Mouse (Mus musculus): ENCODE measurements at regions not wholly inside any gene's neighbourhood (a gene's known extent, or its start where the extent isn't known, plus 50 kb on each side); places are given as distances from the start of the nearest gene placed in this dataset.

DNA sequence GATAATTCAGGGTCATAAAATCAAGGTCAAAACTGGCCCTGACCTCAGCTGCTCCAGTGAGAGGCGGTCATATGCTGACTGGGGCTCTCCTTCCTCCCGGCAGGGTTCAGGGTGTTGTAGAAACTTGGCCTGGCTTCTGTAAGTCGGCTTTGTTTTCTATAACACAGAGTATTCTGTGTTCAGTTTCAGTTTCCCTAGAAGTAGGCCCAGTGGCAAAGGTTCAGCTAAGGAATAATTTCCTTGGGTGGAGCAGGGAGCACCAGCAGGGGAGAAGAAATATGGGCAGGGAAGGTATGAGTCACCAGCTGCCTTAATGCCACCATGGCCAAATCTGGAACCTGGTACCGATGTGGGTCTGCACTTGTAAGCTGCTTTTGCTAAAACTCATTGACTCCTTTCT is 153.5 kb downstream of the Hibadh start:
- Histone ChIP-seq H3K9me3 (replicated peaks) (no peaks in the 10 kb centered on the region), H3K9ac (no peak overlapping the region), H3K36me3 (no peaks in the 10 kb centered on the region), H3K27me3 (no peaks in the 10 kb centered on the region), H3K4me1 (replicated peaks) (peaks cover 12% of the 10 kb centered on the region), H3K4me3 (no peak overlapping the region), H3K4me2 (no peak overlapping the region), H3K27ac (peak overlapping the region; percentile 41; the same call in 1 of the 2 replicates)
- 48% methylated on average over 4 of the region's 4 CpGs for WGBS
- no peak for ATAC-seq (replicated peaks; ENCODE audit: insufficient number of reproducible peaks, insufficient read depth, low FRiP score, low read depth)

DNA sequence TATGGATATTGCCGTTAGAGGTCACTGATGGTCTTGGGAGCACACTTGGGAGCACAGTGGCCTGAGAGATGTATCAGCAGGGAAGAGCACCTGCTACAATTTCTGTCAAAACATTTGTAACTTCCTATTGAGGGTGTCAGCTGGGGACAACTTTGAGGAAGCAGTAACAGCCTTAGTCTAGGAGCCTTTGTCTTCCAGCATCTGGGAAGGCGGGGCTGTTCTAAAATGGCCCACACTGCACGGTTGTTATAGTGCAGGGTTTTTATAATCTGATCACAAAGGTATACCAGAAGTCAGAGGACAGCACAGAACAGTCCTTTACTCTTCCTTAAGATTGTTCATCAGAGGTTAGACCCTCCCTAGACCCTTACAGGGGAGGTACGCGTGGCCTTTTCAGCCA is 152.3 kb downstream of the Hibadh start:
- Histone ChIP-seq H3K9me3 (replicated peaks) (no peaks in the 10 kb centered on the region), H3K9ac (no peak overlapping the region), H3K4me3 (no peak overlapping the region), H3K27ac (no peak overlapping the region), H3K27me3 (no peaks in the 10 kb centered on the region), H3K36me3 (no peaks in the 10 kb centered on the region), H3K4me1 (replicated peaks) (peaks cover 9% of the 10 kb centered on the region; the same call in 1 of the 2 replicates), H3K4me2 (no peak overlapping the region)
- no peak for ATAC-seq (replicated peaks; ENCODE audit: insufficient number of reproducible peaks, insufficient read depth, low FRiP score, low read depth)
- WGBS = 91% methylated on average over 5 of the region's 5 CpGs

- Histone ChIP-seq H3K27me3 (no peaks in the 10 kb centered on the region), H3K9ac (no peak overlapping the region), H3K27ac (no peak overlapping the region), H3K4me1 (replicated peaks) (peaks cover 9% of the 10 kb centered on the region; the same call in 1 of the 2 replicates), H3K4me3 (no peak overlapping the region), H3K36me3 (no peaks in the 10 kb centered on the region), H3K9me3 (replicated peaks) (no peaks in the 10 kb centered on the region), H3K4me2 (no peak overlapping the region)
- no peak for ATAC-seq (replicated peaks; ENCODE audit: insufficient number of reproducible peaks, insufficient read depth, low FRiP score, low read depth)
- 76% methylated on average over 14 of the region's 14 CpGs for WGBS
Observed at GRCm38 (mm10) chr6:52490264-52490775, 149.9 kb downstream of the Hibadh start.

- H3K36me3 ChIP-seq = no peaks in the 10 kb centered on the region
- WGBS = 68% methylated on average over 3 of the region's 3 CpGs
- no peak overlapping the region for H3K4me3 ChIP-seq
Observed at GRCm38 (mm10) chr6:52495301-52495700, 144.9 kb downstream of the Hibadh start.

DNA sequence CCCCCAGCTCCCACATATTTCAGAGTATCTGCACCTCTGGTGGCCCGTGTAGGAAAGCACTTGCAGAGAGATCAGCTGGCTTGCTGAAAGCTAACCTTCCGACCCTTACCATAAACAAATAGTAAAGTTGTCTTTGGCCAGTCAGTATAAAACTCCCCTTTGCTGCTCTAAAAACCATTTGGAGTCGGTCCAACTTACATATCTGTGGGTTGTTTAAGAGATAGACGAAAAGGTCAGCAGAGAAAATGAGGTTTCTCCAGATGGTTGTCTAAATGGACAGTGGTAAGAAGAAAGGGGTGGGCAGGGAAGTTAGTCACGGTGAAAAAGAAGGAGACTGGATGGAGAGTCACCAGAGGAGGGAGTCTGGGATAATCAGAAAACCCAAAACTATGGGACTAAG is 144.3 kb downstream of the Hibadh start:
- H3K27ac ChIP-seq = no peak overlapping the region
- ATAC-seq (replicated peaks; ENCODE audit: insufficient number of reproducible peaks, insufficient read depth, low FRiP score, low read depth) = no peak

More at GRCm38 (mm10) chr6:52495301-52495700, 144.9 kb downstream of the Hibadh start:
- Histone ChIP-seq H3K27me3 (no peaks in the 10 kb centered on the region), H3K4me1 (replicated peaks) (no peaks in the 10 kb centered on the region), H3K27ac (no peak overlapping the region), H3K4me2 (no peak overlapping the region), H3K9ac (no peak overlapping the region), H3K9me3 (replicated peaks) (no peaks in the 10 kb centered on the region)
- ATAC-seq (replicated peaks; ENCODE audit: insufficient number of reproducible peaks, insufficient read depth, low FRiP score, low read depth) = no peak

More for the DNA sequence above, 144.3 kb downstream of the Hibadh start:
- no peaks in the 10 kb centered on the region for H3K9me3 ChIP-seq (replicated peaks)
- no peaks in the 10 kb centered on the region for H3K4me1 ChIP-seq (replicated peaks)
- no peak overlapping the region for H3K4me3 ChIP-seq
- H3K36me3 ChIP-seq = no peaks in the 10 kb centered on the region
- no peaks in the 10 kb centered on the region for H3K27me3 ChIP-seq
- H3K9ac ChIP-seq = no peak overlapping the region
- no peak overlapping the region for H3K4me2 ChIP-seq
- 45% methylated on average over 5 of the region's 5 CpGs for WGBS

All from heart, embryonic 15.5 days (tissue).